Mouse (Mus musculus) forebrain, embryonic 14.5 days (tissue): ENCODE measurements around the gene Gm43720. TPM values are rescaled to one million over a fixed set of nuclear protein-coding genes. Genes with fewer than 3 reads are reported as not detected.
A peak's percentile ranks its signal among the peaks of the same experiment; 100 is the strongest.

Source experiments
- ATAC-seq: fragments of 200-750 bp; cut with Nextera tagmentation; 2 replicates; pipeline ENCODE4 v1.8.0; 2017; ENCODE audit warnings: mild to moderate bottlenecking, moderate library complexity
- DNase-seq: peaks from one replicate; pipeline ENCODE4 v3.0.0-alpha.2; 2015; ENCODE audit warnings: low spot score
- H3K27ac ChIP-seq: fragments of 300-500 bp; sonication (generic); 2 replicates; pipeline ENCODE4 v1.5.1; 2014; ENCODE audit warnings: low read depth, mild to moderate bottlenecking, control low read depth, low read length, moderate library complexity
- H3K27me3 ChIP-seq: fragments of 300-500 bp; sonication (generic); replicated peaks from 2 replicates; pipeline ENCODE4 v1.6.1; 2014; ENCODE audit warnings: low read length, control low read depth, mixed read lengths; ENCODE audit not compliant: control insufficient read depth, insufficient read depth
- H3K36me3 ChIP-seq: fragments of 300-500 bp; sonication (generic); 2 replicates; pipeline ENCODE4 v1.6.1; 2014; ENCODE audit warnings: low read length, control low read depth; ENCODE audit not compliant: control insufficient read depth, insufficient read depth
- H3K4me1 ChIP-seq: fragments of 300-500 bp; sonication (generic); 2 replicates; pipeline ENCODE4 v1.6.1; 2014; ENCODE audit warnings: antibody characterized with exemption, low read length, control low read depth; ENCODE audit not compliant: control insufficient read depth, insufficient read depth
- H3K4me2 ChIP-seq: fragments of 300-500 bp; sonication (generic); 2 replicates; pipeline ENCODE4 v1.6.1; 2014; ENCODE audit warnings: mild to moderate bottlenecking, control low read depth, low read length
- H3K4me3 ChIP-seq: fragments of 300-500 bp; sonication (generic); 2 replicates; pipeline ENCODE4 v1.5.1; 2014; ENCODE audit warnings: low read depth, low read length, control low read depth
- H3K9ac ChIP-seq: fragments of 300-500 bp; sonication (generic); 2 replicates; pipeline ENCODE4 v1.6.1; 2014; ENCODE audit warnings: mild to moderate bottlenecking, low read length, control low read depth, moderate library complexity
- H3K9me3 ChIP-seq: fragments of 300-500 bp; sonication (generic); replicated peaks from 2 replicates; pipeline ENCODE4 v1.6.1; 2016; ENCODE audit warnings: low read length, control low read depth, mixed read lengths; ENCODE audit not compliant: control insufficient read depth
- WGBS: fragments of 180-500 bp; shearing (Covaris S2); extraction: QIAGEN DNeasy Blood & Tissue Kit; methylation state at CpG from one replicate; pipeline ENCODE4 v1.1.7; 2014; 5-methylcytosine and 5-hydroxymethylcytosine counted together
- polyA plus RNA-seq: library from polyadenylated mRNA; unstranded; fragments of >200 nt; fragmentation: Nextera tagmentation; extraction: Ambion mirVana; gene quantifications from 2 replicates; pipeline ENCODE4 v1.2.1, GENCODE M21; 2014

The Gm43720 gene
- polyA plus RNA-seq, 1 experiment from 2014 or later: not detected

DNA sequence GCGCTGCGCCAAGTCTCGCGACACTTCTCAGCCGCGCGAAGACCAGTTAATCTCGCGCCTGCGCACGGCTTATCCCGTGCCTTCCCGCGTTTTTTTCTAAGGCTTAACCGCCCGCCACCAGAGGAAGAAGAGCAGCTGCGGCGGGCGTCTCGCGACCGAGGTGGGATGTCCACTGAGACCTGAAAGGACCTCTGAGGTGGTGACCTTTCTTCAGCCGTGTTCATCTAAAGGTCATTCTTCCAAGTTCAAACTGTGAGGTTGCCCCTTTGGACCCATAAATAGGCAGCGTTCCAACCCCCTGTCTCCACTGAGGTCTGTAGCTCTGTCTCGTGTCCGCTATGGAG is 639 bp upstream of the Gm43720 start:
- H3K4me2 ChIP-seq: peak overlapping the region; percentile 83
- no peak for DNase-seq
- no peak overlapping the region for H3K9ac ChIP-seq
- H3K9me3 ChIP-seq: 0 out of 2 replicates have a peak, but pooled peaks cover 8% of the 10 kb centered on the region
- ATAC-seq: no peak
- peaks cover 15% of the 10 kb centered on the region; the same call in 1 of the 2 replicates for H3K36me3 ChIP-seq
- H3K4me3 ChIP-seq: peak overlapping the region; percentile 86; the same call in 1 of the 2 replicates
- no peak overlapping the region for H3K27ac ChIP-seq
- H3K27me3 ChIP-seq: no peaks in the 10 kb centered on the region
- WGBS: 30% methylated on average over 24 of the region's 26 CpGs
- H3K4me1 ChIP-seq: peaks cover 32% of the 10 kb centered on the region

DNA sequence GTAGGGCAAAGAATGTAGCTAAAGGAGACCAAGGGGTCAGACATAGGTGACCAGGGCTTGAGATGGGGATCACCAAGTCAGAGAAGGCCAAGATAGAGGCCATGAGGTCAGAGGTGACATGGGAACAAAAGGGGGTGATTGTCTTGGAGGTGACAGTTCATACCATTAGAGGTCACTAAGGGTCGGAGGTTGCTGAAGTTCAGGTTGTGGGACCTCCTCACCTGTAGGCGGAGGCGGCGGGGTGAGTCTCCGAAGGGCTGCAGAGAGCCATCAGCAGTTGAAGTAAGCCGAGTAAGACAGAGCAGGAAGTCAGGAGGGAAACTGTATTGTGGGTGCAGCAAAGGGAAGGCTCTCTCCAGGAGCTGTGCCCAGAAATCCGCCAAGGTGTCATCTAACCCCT is 1.8 kb downstream of the Gm43720 start:
- DNase-seq (no peak), ATAC-seq (no peak)
- H3K4me3 ChIP-seq: peak overlapping the region; percentile 86
- peak overlapping the region; percentile 83 for H3K4me2 ChIP-seq
- H3K36me3 ChIP-seq: peaks cover 25% of the 10 kb centered on the region
- H3K9me3 ChIP-seq: 0 out of 2 replicates have a peak, but pooled peaks cover 8% of the 10 kb centered on the region
- no peaks in the 10 kb centered on the region for H3K27me3 ChIP-seq
- peak overlapping the region; percentile 97 for H3K9ac ChIP-seq
- H3K4me1 ChIP-seq: peaks cover 39% of the 10 kb centered on the region
- H3K27ac ChIP-seq: 0 out of 2 replicates have a peak overlapping the region, but pooled peaks have one; percentile 5
- 87% methylated on average over 7 of the region's 7 CpGs for WGBS

DNA sequence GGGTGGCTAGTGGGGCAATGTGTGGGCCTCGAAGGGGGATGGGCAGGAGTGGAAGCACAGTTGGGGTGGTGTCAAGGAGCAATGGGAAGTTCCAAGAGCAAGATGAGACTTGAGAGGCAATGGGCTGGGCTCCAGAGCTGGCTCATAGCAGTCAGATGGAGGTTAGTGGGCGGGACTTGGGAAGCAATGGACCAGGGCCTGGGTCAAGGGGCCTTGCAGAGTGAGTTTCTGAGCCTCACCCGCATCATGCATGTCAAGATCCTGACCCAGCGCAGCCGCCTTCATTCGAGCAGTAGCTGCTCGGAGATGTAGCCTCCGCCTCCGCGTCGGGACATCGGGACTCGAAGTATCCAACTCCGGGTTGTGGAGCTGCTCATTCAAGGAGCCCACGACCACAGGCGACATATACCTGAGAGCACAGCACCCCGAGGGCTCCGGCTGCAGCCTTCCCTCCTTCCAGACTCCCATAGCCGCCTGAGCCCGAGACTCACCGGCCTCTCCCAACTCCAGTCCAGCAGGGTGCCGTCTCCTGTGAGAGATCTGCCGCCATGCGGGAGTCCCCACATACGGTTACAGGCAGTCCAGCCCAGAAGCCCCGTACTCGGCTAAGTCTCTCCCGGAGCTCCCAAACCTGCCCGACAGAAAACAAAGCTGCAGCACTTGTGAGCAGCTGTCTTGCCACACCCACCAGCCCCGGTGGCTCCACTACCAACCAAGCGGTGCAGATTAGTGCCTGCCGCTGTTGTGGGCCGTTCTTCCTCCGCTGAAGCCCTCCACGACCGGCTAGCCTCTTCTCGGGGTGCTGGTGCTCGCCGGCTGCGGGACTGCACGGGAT is 4.3 kb downstream of the Gm43720 start:
- H3K4me3 ChIP-seq: peak overlapping the region; percentile 37
- DNase-seq (peak; percentile 36), ATAC-seq (no peak)
- 8% methylated on average over 41 of the region's 41 CpGs for WGBS
- peak overlapping the region; percentile 65 for H3K9ac ChIP-seq
- H3K36me3 ChIP-seq: peaks cover 25% of the 10 kb centered on the region
- 0 out of 2 replicates have a peak overlapping the region, but pooled peaks have one; percentile 9 for H3K27ac ChIP-seq
- peaks cover 39% of the 10 kb centered on the region for H3K4me1 ChIP-seq
- 0 out of 2 replicates have a peak, but pooled peaks cover 2% of the 10 kb centered on the region for H3K9me3 ChIP-seq
- H3K4me2 ChIP-seq: peak overlapping the region; percentile 73
- no peaks in the 10 kb centered on the region for H3K27me3 ChIP-seq

DNA sequence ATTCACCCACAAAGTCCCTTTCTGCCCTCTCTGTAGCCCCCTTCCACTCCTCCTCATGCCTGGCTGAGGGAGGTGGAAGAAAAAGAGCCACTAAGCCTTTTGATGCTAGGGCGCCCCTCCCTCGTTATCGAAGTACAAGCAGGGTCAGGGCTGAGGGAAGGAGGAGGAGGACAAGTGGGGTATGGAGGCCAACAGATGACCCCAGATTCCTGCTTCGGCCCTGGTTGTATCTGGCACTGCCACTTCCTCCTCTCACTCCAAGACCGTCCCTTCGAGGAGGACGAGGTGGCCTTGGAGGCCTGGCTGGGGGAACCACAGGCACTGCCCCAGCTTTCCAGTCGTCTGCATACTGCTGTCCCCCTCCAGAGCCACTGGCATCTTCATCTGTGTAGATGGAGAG is 5.6 kb downstream of the Gm43720 start:
- Histone ChIP-seq H3K9ac (no peak overlapping the region), H3K4me2 (no peak overlapping the region), H3K9me3 (no peaks in the 10 kb centered on the region), H3K27me3 (no peaks in the 10 kb centered on the region), H3K36me3 (peaks cover 25% of the 10 kb centered on the region), H3K4me3 (no peak overlapping the region), H3K4me1 (peaks cover 39% of the 10 kb centered on the region), H3K27ac (no peak overlapping the region)
- no peak for DNase-seq
- ATAC-seq: no peak
- 61% methylated on average over 8 of the region's 8 CpGs for WGBS

DNA sequence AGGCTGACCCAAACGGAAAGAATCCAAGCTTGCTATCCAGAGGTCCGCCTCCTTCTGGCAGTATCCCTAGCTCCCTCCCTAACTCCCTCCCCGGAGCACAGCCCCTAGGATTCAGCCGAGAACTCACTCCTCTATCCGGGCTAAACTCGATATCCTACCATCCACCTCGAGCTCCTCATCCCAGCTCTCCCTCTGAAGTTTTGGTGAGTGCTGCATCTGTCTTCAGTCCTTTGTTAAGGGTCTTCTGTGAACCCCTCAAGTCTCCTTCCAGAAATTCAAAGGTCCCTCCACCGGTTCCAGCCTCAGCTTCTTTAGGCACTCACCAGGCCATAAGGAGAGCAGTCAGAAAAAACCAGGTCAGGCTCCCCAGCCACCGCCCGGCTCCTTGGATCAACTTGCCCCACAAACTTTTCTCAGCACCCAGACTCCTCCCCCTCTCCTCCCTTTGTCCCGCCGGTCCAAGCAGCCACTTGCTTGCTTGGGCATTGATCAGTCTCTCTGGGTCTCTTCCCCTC is 7.3 kb downstream of the Gm43720 start, which contains the start of gene Gal3st4:
Gene Gal3st4 (minus strand): TSS at position 432 of the 515 bp plus-strand sequence.
- Histone ChIP-seq H3K36me3 (peaks cover 18% of the 10 kb centered on the region), H3K4me3 (0 out of 2 replicates have a peak within 1 kb of the TSS, but pooled peaks have one; percentile 0), H3K27ac (no peak within 1 kb of the TSS), H3K4me1 (peaks cover 28% of the 10 kb centered on the region), H3K4me2 (peak within 1 kb of the TSS; percentile 34), H3K9ac (peak within 1 kb of the TSS; percentile 29; the same call in 1 of the 2 replicates), H3K9me3 (no peaks in the 10 kb centered on the region), H3K27me3 (no peaks in the 10 kb centered on the region)
- DNase-seq (peak; percentile 24), ATAC-seq (peak; percentile 45; the same call in 1 of the 2 replicates)
- 1% methylated on average over 12 of the region's 12 CpGs for WGBS

DNA sequence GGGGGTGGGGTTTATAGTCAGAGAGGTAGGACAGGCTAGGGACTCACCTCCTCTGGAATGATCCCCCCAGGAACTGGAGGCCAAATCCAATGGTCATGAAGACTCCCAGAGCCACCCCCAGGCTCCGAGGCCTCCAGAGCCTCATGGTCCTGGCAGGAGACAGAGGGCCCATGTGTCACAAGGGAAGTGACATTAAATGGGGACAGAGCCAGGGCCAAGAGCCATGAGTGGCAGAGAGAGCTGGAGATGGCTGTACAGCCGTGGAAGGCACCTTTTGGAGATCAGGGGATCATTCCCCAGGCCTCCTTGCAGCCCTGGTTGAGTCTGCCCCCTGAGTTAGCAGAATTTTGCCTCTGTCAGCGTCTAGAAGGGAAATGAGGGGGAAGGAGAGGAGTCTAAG is 8.5 kb downstream of the Gm43720 start:
- Histone ChIP-seq H3K36me3 (peaks cover 11% of the 10 kb centered on the region), H3K4me2 (no peak overlapping the region), H3K4me1 (peaks cover 16% of the 10 kb centered on the region), H3K9ac (no peak overlapping the region), H3K4me3 (no peak overlapping the region), H3K27ac (no peak overlapping the region), H3K27me3 (no peaks in the 10 kb centered on the region), H3K9me3 (no peaks in the 10 kb centered on the region)
- WGBS: 53% methylated on average over 3 of the region's 3 CpGs
- DNase-seq (no peak), ATAC-seq (no peak)

DNA sequence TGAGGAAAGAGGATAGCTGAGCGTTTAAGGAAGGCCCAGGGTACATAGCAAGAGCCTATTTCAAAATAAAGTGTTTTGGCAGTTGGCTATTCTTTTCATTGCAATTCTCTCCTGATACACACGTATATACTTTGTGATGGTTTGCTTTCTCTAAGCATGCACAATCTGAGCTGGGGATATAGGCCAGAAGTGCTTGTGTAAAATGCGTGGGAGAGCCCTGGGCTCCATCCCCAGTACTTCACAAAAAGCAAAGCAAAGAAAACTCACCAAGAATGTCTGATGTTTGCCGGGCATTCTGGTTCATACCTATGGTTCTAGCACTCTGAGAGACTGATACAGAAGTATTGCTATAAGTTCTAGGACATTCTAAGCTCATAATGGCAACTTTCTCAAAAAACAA is 10.8 kb downstream of the Gm43720 start:
- Histone ChIP-seq H3K9ac (no peak overlapping the region), H3K4me1 (peaks cover 3% of the 10 kb centered on the region; the same call in 1 of the 2 replicates), H3K9me3 (no peaks in the 10 kb centered on the region), H3K27me3 (no peaks in the 10 kb centered on the region), H3K36me3 (peaks cover 4% of the 10 kb centered on the region), H3K27ac (no peak overlapping the region), H3K4me2 (no peak overlapping the region), H3K4me3 (no peak overlapping the region)
- DNase-seq (no peak), ATAC-seq (no peak)
- 82% methylated on average over 4 of the region's 4 CpGs for WGBS

DNA sequence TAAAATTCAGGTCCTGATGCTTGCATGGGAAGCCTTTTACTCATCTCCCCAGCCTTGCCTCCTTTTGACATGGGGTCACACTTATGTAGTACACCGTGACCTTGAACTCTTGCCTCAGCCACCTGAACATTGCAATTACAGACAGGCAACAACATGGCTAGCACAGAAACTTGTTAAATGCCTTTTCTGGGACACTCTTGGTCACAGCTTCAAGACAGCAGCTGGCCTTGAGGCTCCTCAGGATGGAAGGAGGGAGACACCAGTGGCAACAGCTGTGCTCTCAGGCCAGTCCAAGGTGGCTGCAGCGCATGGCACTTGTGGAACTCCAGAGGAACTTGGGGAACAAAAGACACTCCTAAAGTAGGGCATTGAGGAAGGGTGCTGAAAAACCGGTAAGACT is 12.6 kb downstream of the Gm43720 start:
- H3K4me2 ChIP-seq: no peak overlapping the region
- H3K9me3 ChIP-seq: no peaks in the 10 kb centered on the region
- H3K9ac ChIP-seq: no peak overlapping the region
- WGBS: 89% methylated on average over 3 of the region's 3 CpGs
- H3K27me3 ChIP-seq: no peaks in the 10 kb centered on the region
- peaks cover 5% of the 10 kb centered on the region for H3K4me1 ChIP-seq
- no peak overlapping the region for H3K4me3 ChIP-seq
- ATAC-seq (no peak), DNase-seq (no peak)
- H3K27ac ChIP-seq: no peak overlapping the region
- H3K36me3 ChIP-seq: peaks cover 3% of the 10 kb centered on the region; the same call in 1 of the 2 replicates

DNA sequence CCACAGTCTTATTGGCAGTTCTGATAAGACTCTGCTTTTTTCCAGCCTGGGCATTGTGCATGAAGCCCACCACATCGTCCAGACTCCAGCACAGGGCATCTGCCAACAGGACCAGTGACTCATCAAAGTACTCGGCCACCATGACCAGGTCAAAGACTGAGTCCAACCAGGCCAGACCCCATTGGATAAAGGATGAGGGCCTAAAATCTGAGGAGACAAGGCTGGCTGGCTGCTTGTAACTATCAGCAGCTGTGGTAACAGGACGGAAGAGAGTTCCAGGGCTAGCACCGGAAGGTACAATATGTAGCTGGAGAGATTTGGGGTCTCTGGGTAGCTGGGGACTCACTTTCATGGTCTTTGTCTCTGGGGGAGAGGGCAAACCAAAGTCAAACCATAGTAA is 14.0 kb downstream of the Gm43720 start:
- H3K9me3 ChIP-seq: no peaks in the 10 kb centered on the region
- H3K4me2 ChIP-seq: no peak overlapping the region
- peaks cover 17% of the 10 kb centered on the region for H3K36me3 ChIP-seq
- no peak for ATAC-seq
- H3K27me3 ChIP-seq: no peaks in the 10 kb centered on the region
- 93% methylated on average over 4 of the region's 4 CpGs for WGBS
- H3K4me3 ChIP-seq: no peak overlapping the region
- no peak overlapping the region for H3K27ac ChIP-seq
- H3K9ac ChIP-seq: no peak overlapping the region
- DNase-seq: no peak
- peaks cover 5% of the 10 kb centered on the region for H3K4me1 ChIP-seq
